Mouse (Mus musculus) stomach, embryonic 15.5 days (tissue): Measurements from ENCODE around the gene Gli1. TPM values are rescaled to one million over a fixed set of nuclear protein-coding genes. Genes with fewer than 3 reads are reported as not detected.

ENCODE experiments used
- ATAC-seq: fragments of 200-750 bp; cut with Nextera tagmentation; 2 replicates; pipeline ENCODE4 v1.8.0; 2017; ENCODE audit warnings: low read depth, moderate number of reproducible peaks, moderate TSS enrichment; ENCODE audit not compliant: insufficient read depth, low FRiP score
- H3K27ac ChIP-seq: fragments of 300-500 bp; sonication (generic); 2 replicates; pipeline ENCODE4 v1.5.1; 2015; ENCODE audit warnings: mild to moderate bottlenecking, inconsistent platforms
- H3K27me3 ChIP-seq: fragments of 300-500 bp; sonication (generic); replicated peaks from 2 replicates; pipeline ENCODE4 v1.6.1; 2015; ENCODE audit warnings: inconsistent platforms
- H3K36me3 ChIP-seq: fragments of 300-500 bp; sonication (generic); 2 replicates; pipeline ENCODE4 v1.6.1; 2015; ENCODE audit warnings: inconsistent platforms
- H3K4me1 ChIP-seq: fragments of 300-500 bp; sonication (generic); 2 replicates; pipeline ENCODE4 v1.6.1; 2015; ENCODE audit warnings: inconsistent platforms
- H3K4me2 ChIP-seq: fragments of 300-500 bp; sonication (generic); 2 replicates; pipeline ENCODE4 v1.6.1; 2015; ENCODE audit warnings: mild to moderate bottlenecking, inconsistent platforms
- H3K4me3 ChIP-seq: fragments of 300-500 bp; sonication (generic); replicated peaks from 2 replicates; pipeline ENCODE4 v1.5.1; 2015; ENCODE audit warnings: inconsistent platforms
- H3K9ac ChIP-seq: fragments of 300-500 bp; sonication (generic); 2 replicates; pipeline ENCODE4 v1.6.1; 2015; ENCODE audit warnings: inconsistent platforms
- H3K9me3 ChIP-seq: fragments of 300-500 bp; sonication (generic); 2 replicates; pipeline ENCODE4 v1.6.1; 2016; ENCODE audit warnings: inconsistent platforms
- WGBS: fragments of 180-500 bp; shearing (Covaris S2); methylation state at CpG from one replicate; pipeline ENCODE4 v1.1.7; 2015; 5-methylcytosine and 5-hydroxymethylcytosine counted together
- polyA plus RNA-seq: library from polyadenylated mRNA; unstranded; fragments of >200 nt; fragmentation: Nextera tagmentation; extraction: Ambion mirVana; gene quantifications from 2 replicates; pipeline ENCODE4 v1.2.1, GENCODE M21; 2015

The Gli1 gene
- polyA plus RNA-seq, 1 experiment from 2014 or later, result 9.1 TPM

- Histone ChIP-seq H3K4me2 (no peak overlapping the region), H3K36me3 (peaks cover 54% of the 10 kb centered on the region), H3K9me3 (no peaks in the 10 kb centered on the region), H3K27ac (no peak overlapping the region), H3K4me1 (peaks cover 21% of the 10 kb centered on the region), H3K4me3 (no peak overlapping the region), H3K9ac (no peak overlapping the region), H3K27me3 (no peaks in the 10 kb centered on the region)
- ATAC-seq, result no peak
- 88% methylated on average over 24 of the region's 24 CpGs for WGBS
Measured at GRCm38 (mm10) chr10:127295986-127296794, 45.6 kb downstream of the Gli1 start.

- no peak for ATAC-seq
- peaks cover 51% of the 10 kb centered on the region for H3K36me3 ChIP-seq
- no peak overlapping the region for H3K4me3 ChIP-seq
- no peaks in the 10 kb centered on the region for H3K27me3 ChIP-seq
- no peaks in the 10 kb centered on the region for H3K9me3 ChIP-seq
- peaks cover 21% of the 10 kb centered on the region for H3K4me1 ChIP-seq
- WGBS, result 87% methylated on average over 10 of the region's 10 CpGs
- H3K27ac ChIP-seq, result no peak overlapping the region
- H3K9ac ChIP-seq, result no peak overlapping the region
- no peak overlapping the region for H3K4me2 ChIP-seq
Measured at GRCm38 (mm10) chr10:127294895-127295510, 46.8 kb downstream of the Gli1 start.

- no peak overlapping the region for H3K4me3 ChIP-seq
- H3K27ac ChIP-seq, result no peak overlapping the region
- no peaks in the 10 kb centered on the region for H3K9me3 ChIP-seq
- H3K4me1 ChIP-seq, result peaks cover 24% of the 10 kb centered on the region
- no peak overlapping the region for H3K9ac ChIP-seq
- H3K27me3 ChIP-seq, result no peaks in the 10 kb centered on the region
- no peak overlapping the region for H3K4me2 ChIP-seq
- H3K36me3 ChIP-seq, result peaks cover 38% of the 10 kb centered on the region
- no peak for ATAC-seq
- 83% methylated on average over 3 of the region's 3 CpGs for WGBS
Measured at GRCm38 (mm10) chr10:127293590-127294113, 48.1 kb downstream of the Gli1 start.

- Histone ChIP-seq H3K4me2 (0 out of 2 replicates have a peak overlapping the region, but pooled peaks have one; percentile 13), H3K9me3 (no peaks in the 10 kb centered on the region), H3K9ac (no peak overlapping the region), H3K36me3 (peaks cover 38% of the 10 kb centered on the region), H3K27me3 (no peaks in the 10 kb centered on the region), H3K4me1 (peaks cover 24% of the 10 kb centered on the region), H3K27ac (peak overlapping the region; percentile 94; the same call in 1 of the 2 replicates), H3K4me3 (no peak overlapping the region)
- no peak for ATAC-seq
- 73% methylated on average over 6 of the region's 6 CpGs for whole genome bisulfite sequencing
Measured at GRCm38 (mm10) chr10:127292987-127293538, 48.7 kb downstream of the Gli1 start.

- H3K27me3 ChIP-seq, result no peaks in the 10 kb centered on the region
- H3K9me3 ChIP-seq, result no peaks in the 10 kb centered on the region
- peak overlapping the region; percentile 71 for H3K4me3 ChIP-seq
- 35% methylated on average over 5 of the region's 5 CpGs for WGBS
- peaks cover 31% of the 10 kb centered on the region for H3K36me3 ChIP-seq
- H3K27ac ChIP-seq, result peak overlapping the region; percentile 94
- ATAC-seq, result no peak; the same call in 1 of the 2 replicates
- H3K4me1 ChIP-seq, result peaks cover 33% of the 10 kb centered on the region
- peak overlapping the region; percentile 86 for H3K4me2 ChIP-seq
- peak overlapping the region; percentile 47; the same call in 1 of the 2 replicates for H3K9ac ChIP-seq
Measured at GRCm38 (mm10) chr10:127291881-127292638, 49.7 kb downstream of the Gli1 start.

GRCm38 (mm10) chr10:127290930-127291880, 50.6 kb downstream of the Gli1 start:
- ATAC-seq, result peak; percentile 17
- Histone ChIP-seq H3K36me3 (peaks cover 24% of the 10 kb centered on the region), H3K9me3 (no peaks in the 10 kb centered on the region), H3K4me3 (peak overlapping the region; percentile 71), H3K27me3 (no peaks in the 10 kb centered on the region), H3K27ac (peak overlapping the region; percentile 94), H3K9ac (peak overlapping the region; percentile 47; the same call in 1 of the 2 replicates), H3K4me2 (peak overlapping the region; percentile 86), H3K4me1 (peaks cover 42% of the 10 kb centered on the region)
- 2% methylated on average over 19 of the region's 19 CpGs for WGBS

- Histone ChIP-seq H3K9ac (peak overlapping the region; percentile 67; the same call in 1 of the 2 replicates), H3K9me3 (no peaks in the 10 kb centered on the region), H3K36me3 (peaks cover 24% of the 10 kb centered on the region), H3K27me3 (no peaks in the 10 kb centered on the region), H3K4me3 (peak overlapping the region; percentile 71), H3K4me2 (peak overlapping the region; percentile 86), H3K4me1 (peaks cover 50% of the 10 kb centered on the region), H3K27ac (peak overlapping the region; percentile 100)
- ATAC-seq, result peak; percentile 91
- WGBS, result 0% methylated on average over 44 of the region's 47 CpGs
Measured at GRCm38 (mm10) chr10:127290307-127290929, 51.4 kb downstream of the Gli1 start.

GRCm38 (mm10) chr10:127289573-127290191, 52.1 kb downstream of the Gli1 start:
- Histone ChIP-seq H3K36me3 (peaks cover 25% of the 10 kb centered on the region), H3K4me1 (peaks cover 56% of the 10 kb centered on the region), H3K27ac (peak overlapping the region; percentile 100), H3K9me3 (no peaks in the 10 kb centered on the region), H3K4me3 (peak overlapping the region; percentile 71), H3K4me2 (peak overlapping the region; percentile 86), H3K9ac (peak overlapping the region; percentile 67; the same call in 1 of the 2 replicates), H3K27me3 (no peaks in the 10 kb centered on the region)
- WGBS, result 1% methylated on average over 15 of the region's 15 CpGs
- peak; percentile 12; the same call in 1 of the 2 replicates for ATAC-seq

- peak within 1 kb of the TSS; percentile 100 for H3K27ac ChIP-seq
- H3K36me3 ChIP-seq, result peaks cover 23% of the 10 kb centered on the region
- under 1% methylated on average over 26 of the region's 65 CpGs for WGBS
- peak; percentile 32 for ATAC-seq
- peaks cover 56% of the 10 kb centered on the region for H3K4me1 ChIP-seq
- H3K4me2 ChIP-seq, result peak within 1 kb of the TSS; percentile 86
- H3K27me3 ChIP-seq, result no peaks in the 10 kb centered on the region
- H3K9me3 ChIP-seq, result no peaks in the 10 kb centered on the region
- H3K9ac ChIP-seq, result peak within 1 kb of the TSS; percentile 67
- peak within 1 kb of the TSS; percentile 71 for H3K4me3 ChIP-seq
Measured at GRCm38 (mm10) chr10:127288800-127289572, 52.8 kb downstream of the Gli1 start, which contains the start of gene Mbd6. Mbd6 (minus strand) TSS chr10:127289018.
